Mouse (Mus musculus) lung, postnatal 36 days (tissue): ENCODE measurements at regions not wholly inside any gene's neighbourhood (a gene's known extent, or its start where the extent isn't known, plus 50 kb on each side); places are given as distances from the start of the nearest gene placed in this dataset.
"Not testable (repeated sequence)": the region's sequence is repeated elsewhere in the genome, so short reads cannot be mapped to it uniquely, and the experiment has no call there.

Source experiments
- DNase-seq: peaks from one replicate; pipeline ENCODE4 v3.0.0; 2022; ENCODE audit warnings: mixed read lengths

DNA sequence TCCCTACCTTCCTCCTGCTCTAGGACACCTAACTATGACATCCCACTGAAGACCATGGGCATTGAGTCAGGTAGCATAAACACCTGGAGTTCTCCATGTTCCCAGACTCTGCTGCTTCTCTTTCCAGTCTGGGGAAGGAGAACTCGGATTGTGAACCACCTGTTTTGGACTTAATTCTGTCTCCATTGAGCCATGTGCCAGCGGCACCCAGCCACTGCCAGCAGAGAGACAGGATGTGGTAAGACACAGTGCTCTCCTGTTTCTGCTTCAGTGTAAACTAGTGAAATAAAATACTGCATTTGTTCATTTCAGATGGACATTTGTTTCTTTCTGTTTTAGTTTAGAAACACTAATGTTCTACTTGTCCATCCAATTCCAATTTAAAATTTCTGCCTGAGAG, 168.1 kb upstream of the Arhgap18 start:
- no peak for DNase-seq

GRCm38 (mm10) chr10:26607081-26607480, 146.1 kb upstream of the Arhgap18 start:
- DNase-seq: not testable (repeated sequence)

GRCm38 (mm10) chr10:26611246-26611645, 142.0 kb upstream of the Arhgap18 start:
- no peak for DNase-seq

DNA sequence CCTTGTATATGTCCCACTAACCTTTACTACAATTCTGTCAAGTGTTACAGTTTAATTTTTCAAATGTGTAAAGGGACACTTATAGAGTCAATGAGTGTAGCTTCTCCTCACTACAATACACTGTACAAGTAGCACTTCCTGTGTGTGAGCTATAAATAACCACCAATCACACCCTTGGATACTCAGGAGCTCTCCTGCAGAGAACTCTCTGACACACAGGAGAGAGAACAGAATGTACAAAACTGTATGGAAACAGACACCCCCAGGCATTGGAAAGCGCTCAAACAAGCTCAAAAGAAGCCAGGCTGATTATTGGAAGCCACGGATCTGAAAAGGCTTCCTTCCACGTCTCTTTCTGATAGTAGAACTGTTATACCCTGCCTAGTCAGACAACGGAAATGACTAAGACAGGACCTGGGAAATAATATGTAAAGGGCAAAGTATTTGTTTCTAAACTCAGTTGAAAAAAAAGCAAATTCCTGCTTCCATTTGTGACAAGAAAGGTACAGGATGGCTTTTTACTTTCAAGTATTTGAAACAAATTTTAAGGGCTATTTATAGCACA, 122.9 kb upstream of the Arhgap18 start:
- DNase-seq: no peak

- DNase-seq: no peak
These were observed 121.0 kb upstream of the Arhgap18 start for GRCm38 (mm10) chr10:26632266-26632665.

DNA sequence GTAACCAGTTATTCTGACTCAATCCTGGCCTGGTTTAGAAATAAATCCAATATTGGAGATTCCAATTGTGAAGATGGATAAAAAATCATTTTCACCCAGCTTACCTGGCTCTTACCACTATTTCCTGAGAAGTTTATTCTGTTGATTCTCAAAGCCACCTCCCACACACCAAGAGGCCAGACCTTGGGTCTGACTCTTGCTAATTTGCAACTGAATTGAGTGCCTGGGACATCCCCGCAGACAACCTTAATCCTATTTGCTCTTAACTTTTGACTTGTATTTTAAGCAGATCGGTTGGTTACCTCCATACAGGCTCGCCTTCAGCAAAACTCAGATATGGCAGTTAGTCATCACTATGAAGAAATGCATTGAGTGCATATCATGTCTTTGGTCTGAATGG, 115.8 kb upstream of the Arhgap18 start:
- no peak for DNase-seq

- DNase-seq: no peak
These were observed 115.2 kb upstream of the Arhgap18 start for GRCm38 (mm10) chr10:26638056-26638455.

DNA sequence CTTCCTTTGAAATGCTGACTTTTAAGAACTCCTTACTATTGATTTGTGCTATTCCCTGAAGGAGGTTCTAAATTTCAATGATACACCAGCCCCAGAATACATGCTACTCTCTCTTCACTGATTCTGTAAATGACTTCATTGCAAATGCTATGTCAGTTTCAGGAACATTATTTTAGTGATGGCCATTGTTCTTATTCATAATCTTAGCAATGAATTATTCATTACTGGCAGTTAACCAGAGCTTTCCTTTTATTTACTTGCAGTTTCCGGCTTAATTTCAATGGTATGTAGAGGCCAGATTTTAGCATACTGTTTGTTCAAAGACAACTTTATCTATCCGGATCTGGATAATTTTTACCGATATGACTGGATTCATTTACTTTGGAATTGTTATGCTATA, 114.1 kb upstream of the Arhgap18 start:
- DNase-seq: no peak

DNA sequence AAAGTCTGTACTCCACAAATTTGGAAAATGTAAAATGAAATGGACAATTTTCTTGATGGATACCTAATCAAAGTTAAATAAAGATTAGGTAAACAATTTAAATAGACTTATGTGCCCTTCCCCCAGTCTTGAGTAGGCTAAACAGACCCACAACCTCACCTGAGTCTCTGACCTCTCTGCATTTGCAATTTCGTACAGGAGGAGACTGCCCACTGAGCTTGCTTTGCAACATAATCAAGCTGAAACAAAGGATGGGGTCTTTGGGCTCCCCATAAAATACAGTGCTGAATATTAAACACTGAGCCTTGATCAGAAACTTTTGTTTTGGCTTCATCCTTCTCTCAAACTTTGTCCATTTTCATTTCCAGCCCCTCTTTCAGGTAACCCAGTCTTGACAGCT, 100.1 kb upstream of the Arhgap18 start:
- DNase-seq: no peak

DNA sequence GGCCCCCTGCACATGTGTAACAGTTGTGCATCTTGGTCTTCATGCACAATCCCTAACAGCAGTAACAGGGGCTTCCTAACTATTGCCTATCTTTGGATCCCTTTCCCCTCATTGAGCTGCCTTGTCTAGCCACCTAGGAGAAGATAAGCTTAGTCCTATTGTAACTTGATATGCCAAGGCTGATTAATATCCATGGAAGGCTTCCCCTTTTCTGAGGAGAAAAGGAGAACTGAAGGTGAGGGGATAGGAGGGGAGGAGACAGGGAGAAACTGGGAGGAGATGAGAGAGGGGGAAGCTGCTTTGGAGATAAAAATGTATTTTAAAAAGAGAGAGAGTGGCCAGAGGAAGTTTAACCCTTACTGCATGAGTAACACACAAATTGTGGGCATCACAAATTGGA, 89.0 kb upstream of the Arhgap18 start:
- DNase-seq: no peak

DNA sequence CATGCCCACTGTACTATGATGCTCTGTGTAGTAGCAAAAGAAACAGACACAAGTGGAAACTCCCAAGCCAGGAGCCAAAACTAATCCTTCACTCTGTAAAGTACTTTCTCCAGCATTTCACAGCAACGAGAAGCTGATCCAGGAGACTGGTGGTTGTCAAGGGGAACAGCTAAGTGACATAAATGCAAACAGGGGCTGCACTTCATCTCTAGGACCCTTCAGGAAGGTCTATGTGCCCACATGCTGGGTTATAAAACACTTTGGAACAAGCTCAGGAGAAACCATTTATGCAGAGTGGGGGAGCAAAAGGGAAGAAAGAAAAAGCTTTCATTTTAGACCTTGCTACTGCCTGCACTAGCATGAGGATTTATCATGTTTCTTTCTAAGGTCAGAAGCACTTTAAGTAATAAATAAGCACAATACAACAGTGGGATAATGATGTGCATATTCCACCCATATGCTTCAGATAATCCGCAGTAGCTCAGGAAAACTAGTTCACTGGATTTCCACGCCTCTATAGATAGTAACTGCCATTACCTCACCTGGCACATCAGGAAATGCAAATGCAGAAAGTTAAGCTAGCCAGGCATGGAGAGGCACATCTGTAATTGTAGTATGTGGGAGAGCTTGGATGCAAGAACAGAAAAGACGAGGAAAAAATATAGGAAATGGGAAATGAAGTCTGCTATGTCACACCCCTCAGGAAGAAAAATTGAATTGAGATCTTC, 73.6 kb upstream of the Arhgap18 start:
- peak; percentile 6 for DNase-seq

GRCm38 (mm10) chr10:26694761-26695160, 58.5 kb upstream of the Arhgap18 start:
- no peak for DNase-seq

DNA sequence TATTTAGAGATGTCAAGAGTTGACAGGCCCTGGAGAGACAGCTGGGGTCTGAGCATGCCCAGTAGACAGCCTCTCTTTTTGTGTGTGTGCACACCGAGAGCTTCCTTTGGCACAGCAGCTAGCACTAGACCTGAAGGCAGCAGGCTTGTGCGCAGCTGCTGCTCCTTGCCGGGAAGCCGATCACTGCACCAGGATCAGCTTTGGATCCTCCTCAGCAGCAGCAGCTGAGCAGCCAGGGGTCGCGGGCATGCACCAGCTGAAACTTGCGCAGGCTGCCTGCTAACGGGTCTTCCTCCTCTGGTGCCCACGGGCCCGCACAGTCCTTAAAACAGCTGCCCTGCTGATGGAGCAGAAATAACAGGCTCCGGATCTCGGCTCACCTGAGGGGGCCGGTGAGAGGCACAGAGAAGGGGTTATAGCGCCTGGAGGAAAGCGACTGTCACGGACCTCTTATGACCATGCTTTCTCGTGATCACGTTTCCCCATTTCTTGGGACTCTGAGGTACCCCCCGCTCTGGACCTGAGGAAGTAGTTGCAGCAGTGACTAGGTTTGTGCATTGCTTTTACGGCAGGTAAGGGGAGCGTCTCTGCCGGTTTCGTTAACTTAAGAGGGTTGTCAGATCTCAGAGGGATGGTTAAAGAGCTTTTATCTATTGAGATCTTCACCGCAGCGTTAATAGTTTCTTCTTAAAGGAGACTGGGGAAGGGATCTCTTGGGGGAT, 57.8 kb upstream of the Arhgap18 start:
- DNase-seq: no peak
